Mouse (Mus musculus) stomach, embryonic 14.5 days (tissue): ENCODE measurements around the gene Lcmt1. TPM values are rescaled to one million over a fixed set of nuclear protein-coding genes. Genes with fewer than 3 reads are reported as not detected.

ENCODE experiments used
- ATAC-seq: fragments of 200-750 bp; cut with Nextera tagmentation; 2 replicates; pipeline ENCODE4 v1.8.0; 2017; ENCODE audit warnings: low read depth, moderate TSS enrichment; ENCODE audit not compliant: insufficient number of reproducible peaks, insufficient read depth, low FRiP score
- H3K27ac ChIP-seq: fragments of 300-500 bp; sonication (generic); 2 replicates; pipeline ENCODE4 v1.5.1; 2014; ENCODE audit warnings: mild to moderate bottlenecking, low read length, moderate library complexity, mixed read lengths
- H3K27me3 ChIP-seq: fragments of 300-500 bp; sonication (generic); 2 replicates; pipeline ENCODE4 v1.6.1; 2014; ENCODE audit warnings: low read length, control low read depth, mixed read lengths; ENCODE audit not compliant: control insufficient read depth, insufficient read depth
- H3K36me3 ChIP-seq: fragments of 300-500 bp; sonication (generic); 2 replicates; pipeline ENCODE4 v1.6.1; 2014; ENCODE audit warnings: mild to moderate bottlenecking, control low read depth, low read length, moderate library complexity, mixed read lengths; ENCODE audit not compliant: control insufficient read depth, insufficient read depth
- H3K4me1 ChIP-seq: fragments of 300-500 bp; sonication (generic); 2 replicates; pipeline ENCODE4 v1.6.1; 2014; ENCODE audit warnings: low read length, control low read depth, mixed read lengths; ENCODE audit not compliant: control insufficient read depth, insufficient read depth
- H3K4me2 ChIP-seq: fragments of 300-500 bp; sonication (generic); replicated peaks from 2 replicates; pipeline ENCODE4 v1.6.1; 2014; ENCODE audit warnings: low read depth, low read length, control low read depth
- H3K4me3 ChIP-seq: fragments of 300-500 bp; sonication (generic); 2 replicates; pipeline ENCODE4 v1.5.1; 2014; ENCODE audit warnings: low read depth, low read length, control low read depth
- H3K9ac ChIP-seq: fragments of 300-500 bp; sonication (generic); replicated peaks from 2 replicates; pipeline ENCODE4 v1.6.1; 2014; ENCODE audit warnings: low read depth, mild to moderate bottlenecking, control low read depth, low read length, moderate library complexity, mixed read lengths
- H3K9me3 ChIP-seq: fragments of 300-500 bp; sonication (generic); 2 replicates; pipeline ENCODE4 v1.6.1; 2016; ENCODE audit warnings: low read depth, low read length, control low read depth; ENCODE audit not compliant: control insufficient read depth
- WGBS: fragments of 180-500 bp; shearing (Covaris S2); extraction: QIAGEN DNeasy Blood & Tissue Kit; methylation state at CpG from one replicate; pipeline ENCODE4 v1.1.7; 2014; 5-methylcytosine and 5-hydroxymethylcytosine counted together
- polyA plus RNA-seq: library from polyadenylated mRNA; unstranded; fragments of >200 nt; fragmentation: Nextera tagmentation; extraction: Ambion mirVana; gene quantifications from 2 replicates; pipeline ENCODE4 v1.2.1, GENCODE M21; 2014

The Lcmt1 gene
- polyA plus RNA-seq, result 49.8 and 51.0 TPM in 2 replicates

- H3K4me2 ChIP-seq, result peak within 1 kb of the TSS; percentile 57
- peak; percentile 98 for ATAC-seq
- H3K36me3 ChIP-seq, result no peaks in the 10 kb centered on the region
- peak within 1 kb of the TSS; percentile 86 for H3K27ac ChIP-seq
- H3K4me1 ChIP-seq, result peaks cover 13% of the 10 kb centered on the region
- WGBS, result under 1% methylated on average over 64 of the region's 64 CpGs
- H3K9ac ChIP-seq, result peak within 1 kb of the TSS; percentile 77
- no peaks in the 10 kb centered on the region for H3K27me3 ChIP-seq
- H3K9me3 ChIP-seq, result no peaks in the 10 kb centered on the region
- peak within 1 kb of the TSS; percentile 65 for H3K4me3 ChIP-seq
Observed at GRCm38 (mm10) chr7:123369759-123370481, at the start of gene Lcmt1, which contains the start of gene Arhgap17. Gene Lcmt1 (plus strand): TSS chr7:123369784. Gene Arhgap17 (minus strand): TSS chr7:123369915.

GRCm38 (mm10) chr7:123322452-123323121, 47.0 kb upstream of the Lcmt1 start:
- Histone ChIP-seq H3K4me3 (no peak overlapping the region), H3K9ac (no peak overlapping the region), H3K4me2 (no peak overlapping the region), H3K36me3 (peaks cover 40% of the 10 kb centered on the region), H3K9me3 (no peaks in the 10 kb centered on the region), H3K4me1 (no peaks in the 10 kb centered on the region), H3K27me3 (no peaks in the 10 kb centered on the region), H3K27ac (no peak overlapping the region)
- no peak for ATAC-seq
- WGBS, result 79% methylated on average over 13 of the region's 13 CpGs

- H3K4me1 ChIP-seq, result no peaks in the 10 kb centered on the region
- H3K9me3 ChIP-seq, result no peaks in the 10 kb centered on the region
- ATAC-seq, result no peak
- 94% methylated on average over 2 of the region's 2 CpGs for WGBS
- H3K9ac ChIP-seq, result no peak overlapping the region
- no peak overlapping the region for H3K4me2 ChIP-seq
- H3K27ac ChIP-seq, result no peak overlapping the region
- peaks cover 38% of the 10 kb centered on the region for H3K36me3 ChIP-seq
- no peak overlapping the region for H3K4me3 ChIP-seq
- no peaks in the 10 kb centered on the region for H3K27me3 ChIP-seq
Observed at GRCm38 (mm10) chr7:123323388-123323787, 46.2 kb upstream of the Lcmt1 start.

GRCm38 (mm10) chr7:123324105-123324504, 45.5 kb upstream of the Lcmt1 start:
- Histone ChIP-seq H3K27ac (no peak overlapping the region), H3K36me3 (peaks cover 33% of the 10 kb centered on the region), H3K9ac (no peak overlapping the region), H3K27me3 (no peaks in the 10 kb centered on the region), H3K4me1 (no peaks in the 10 kb centered on the region), H3K9me3 (no peaks in the 10 kb centered on the region), H3K4me2 (no peak overlapping the region), H3K4me3 (no peak overlapping the region)
- WGBS, result 94% methylated on average over 1 of the region's 1 CpGs
- no peak for ATAC-seq

GRCm38 (mm10) chr7:123326062-123326461, 43.5 kb upstream of the Lcmt1 start:
- peaks cover 21% of the 10 kb centered on the region for H3K36me3 ChIP-seq
- 0 out of 2 replicates have a peak, but pooled peaks have one; percentile 37 for ATAC-seq
- no peak overlapping the region for H3K4me2 ChIP-seq
- H3K4me3 ChIP-seq, result no peak overlapping the region
- H3K27me3 ChIP-seq, result no peaks in the 10 kb centered on the region
- 96% methylated on average over 5 of the region's 5 CpGs for WGBS
- H3K27ac ChIP-seq, result no peak overlapping the region
- H3K9me3 ChIP-seq, result no peaks in the 10 kb centered on the region
- H3K4me1 ChIP-seq, result no peaks in the 10 kb centered on the region
- H3K9ac ChIP-seq, result no peak overlapping the region

GRCm38 (mm10) chr7:123326901-123327300, 42.7 kb upstream of the Lcmt1 start:
- 89% methylated on average over 4 of the region's 4 CpGs for WGBS
- ATAC-seq, result no peak

GRCm38 (mm10) chr7:123327909-123328308, 41.7 kb upstream of the Lcmt1 start:
- 87% methylated on average over 4 of the region's 4 CpGs for WGBS
- Histone ChIP-seq H3K4me3 (no peak overlapping the region), H3K4me2 (no peak overlapping the region), H3K36me3 (peaks cover 16% of the 10 kb centered on the region), H3K9me3 (no peaks in the 10 kb centered on the region), H3K9ac (no peak overlapping the region), H3K27me3 (no peaks in the 10 kb centered on the region), H3K27ac (no peak overlapping the region), H3K4me1 (no peaks in the 10 kb centered on the region)
- no peak for ATAC-seq

More at GRCm38 (mm10) chr7:123326901-123327300, 42.7 kb upstream of the Lcmt1 start:
- no peak overlapping the region for H3K4me2 ChIP-seq
- H3K27me3 ChIP-seq, result no peaks in the 10 kb centered on the region
- H3K4me1 ChIP-seq, result no peaks in the 10 kb centered on the region
- peaks cover 16% of the 10 kb centered on the region for H3K36me3 ChIP-seq
- H3K9me3 ChIP-seq, result no peaks in the 10 kb centered on the region
- no peak overlapping the region for H3K9ac ChIP-seq
- no peak overlapping the region for H3K4me3 ChIP-seq
- H3K27ac ChIP-seq, result no peak overlapping the region

GRCm38 (mm10) chr7:123330506-123330905, 39.1 kb upstream of the Lcmt1 start:
- Histone ChIP-seq H3K27me3 (no peaks in the 10 kb centered on the region), H3K4me2 (no peak overlapping the region), H3K9me3 (no peaks in the 10 kb centered on the region), H3K9ac (no peak overlapping the region), H3K4me1 (no peaks in the 10 kb centered on the region), H3K36me3 (peaks cover 8% of the 10 kb centered on the region; the same call in 1 of the 2 replicates), H3K27ac (no peak overlapping the region), H3K4me3 (no peak overlapping the region)
- whole genome bisulfite sequencing, result 81% methylated on average over 9 of the region's 9 CpGs
- ATAC-seq, result no peak
